ENCODE assay signal across 14 mouse cellular contexts in the genomic region with DNA sequence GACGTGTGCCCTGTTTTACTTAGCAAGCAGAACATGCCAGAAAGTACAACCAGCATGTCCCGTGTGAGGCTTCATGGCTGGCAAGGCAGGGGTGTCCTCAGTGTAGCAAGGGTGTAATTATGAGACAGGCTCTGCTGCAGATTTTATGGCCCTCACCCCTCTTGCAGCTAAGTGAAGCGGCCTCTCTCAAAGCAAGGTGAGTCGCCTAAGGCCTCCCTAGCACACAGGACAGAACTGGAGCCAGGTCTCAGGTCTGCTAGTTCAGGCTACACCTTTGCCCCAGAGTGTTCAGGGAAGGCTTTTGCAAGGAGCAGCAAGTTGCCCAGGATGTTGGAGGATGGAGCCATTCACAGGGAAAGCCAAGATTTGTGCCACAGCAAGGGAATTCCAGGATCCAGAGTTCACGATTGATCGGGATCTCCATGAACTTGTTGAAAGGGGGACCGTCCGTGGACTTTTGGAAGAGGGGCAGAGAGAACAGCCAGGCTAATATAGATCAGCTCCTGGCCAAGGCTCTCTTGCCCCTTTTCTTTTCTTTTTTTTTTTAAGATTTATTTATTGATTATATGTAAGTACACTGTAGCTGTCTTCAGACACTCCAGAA.
"Had no signal": no experiment of that assay in that cellular context is flagged by ENCODE, and none has a peak within 500 bp of the region (broad histone marks: within the 10 kb centered on the region; RNA-seq: fewer than 3 reads in every experiment).

No protein-coding gene starts in this region.

- DNase-seq: kidney, adult 2 months; kidney, postnatal 25 days; layer of hippocampus, adult 9-11 months; liver, embryonic 13.5 days; lung, embryonic 14.5 days; midbrain, embryonic 14.5 days; thymus, adult 2 months; thymus, postnatal 14 days had no signal

- ATAC-seq: lung, postnatal 0 days had no signal

- H3K4me1 ChIP-seq: megakaryocyte, embryonic 14.5 days had no signal

- H3K9ac ChIP-seq: liver, embryonic 13.5 days; lung, embryonic 14.5 days had no signal

- H3K9me3 ChIP-seq: liver, embryonic 13.5 days had no signal

- H3K27me3 ChIP-seq: liver, embryonic 13.5 days had no signal

- H3K4me3 ChIP-seq: layer of hippocampus, adult 2 months; liver, embryonic 13.5 days; megakaryocyte, embryonic 14.5 days; midbrain, embryonic 10.5 days had no signal

- H3K36me3 ChIP-seq: liver, embryonic 13.5 days; midbrain, embryonic 10.5 days had no signal

- H3K27ac ChIP-seq: kidney, postnatal 0 days; layer of hippocampus, adult 2 months; liver, embryonic 13.5 days; macrophage; midbrain, embryonic 10.5 days had no signal

- H3K4me2 ChIP-seq: liver, embryonic 13.5 days; lung, embryonic 14.5 days had no signal
